Mouse (Mus musculus): Measurements from ENCODE around the gene Fkbp7. TPM values are rescaled to one million over a fixed set of nuclear protein-coding genes. Genes with fewer than 3 reads are reported as not detected.

The Fkbp7 gene
- total and polyA plus RNA-seq, 3 experiments = 1.1 to 1.8 TPM; not detected in 1

DNA sequence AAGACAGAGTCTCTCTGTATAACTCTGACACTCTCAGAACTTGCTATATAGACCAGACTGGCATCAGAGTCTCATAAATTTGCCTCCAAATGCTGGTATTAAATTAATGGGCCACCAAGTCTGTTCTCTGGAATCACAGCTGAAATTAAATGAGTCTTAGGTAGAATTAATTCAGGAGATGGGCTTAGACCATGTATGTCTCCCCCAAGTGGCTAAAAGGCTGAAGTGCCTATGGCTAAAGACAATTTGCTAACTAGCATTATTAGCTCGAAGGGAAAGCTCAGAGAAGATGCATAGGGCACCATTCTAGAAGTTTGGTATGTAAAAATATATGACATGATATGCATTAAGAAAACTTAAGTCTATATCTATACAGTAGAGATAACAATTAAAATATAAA, 54.8 kb downstream of the Fkbp7 start (continued):
- TF ChIP-seq E2F4 (IDR thresholded peaks at IDR 0.05; ENCODE audit: borderline replicate concordance, low read depth, low read length) (no peak), CTCF (IDR thresholded peaks at IDR 0.05 in 2 of 3, conservative IDR thresholded peaks at IDR 0.05 in 1 of 3; ENCODE audit: control insufficient read depth in 1 of 3, insufficient read depth in 1 of 3, low read depth in 2 of 3, low read length in 3 of 3, poor library complexity in 1 of 3, severe bottlenecking in 1 of 3) (peak; percentile 18 to 83 (median 73); a peak in 5 of 6 replicates), ELF1 (IDR thresholded peaks at IDR 0.05; ENCODE audit: low read depth, low read length) (no peak), USF1 (IDR thresholded peaks at IDR 0.05; ENCODE audit: low read depth, low read length) (no peak)

Other genes starting within 250 kb of the Fkbp7 start
- 15.7 and 18.8 TPM in 2 replicates for gene Prkra, start 25.1 kb downstream of the Fkbp7 start, total RNA-seq (2012; rRNA removed)
- gene Prkra, start 25.1 kb downstream of the Fkbp7 start, polyA plus RNA-seq (2012; ENCODE audit: insufficient read depth in 1 of 2, insufficient read length in 2 of 2, low read depth in 1 of 2, low replicate concordance in 2 of 2, missing spikeins in 1 of 2) = 10 to 100 TPM in 1 of 2 experiments, not detected in 1; 21.5 TPM
- not detected in 2 replicates for gene Pjvk, start 24.6 kb downstream of the Fkbp7 start, total RNA-seq (2012; rRNA removed)
- under 1 TPM in 1 of 2 experiments, not detected in 1; 0.07 TPM for gene Pjvk, start 24.6 kb downstream of the Fkbp7 start, polyA plus RNA-seq (2012; ENCODE audit: insufficient read depth in 1 of 2, insufficient read length in 2 of 2, low read depth in 1 of 2, low replicate concordance in 2 of 2, missing spikeins in 1 of 2)
- 15.1 and 20.5 TPM in 2 replicates for gene Plekha3, start 2.2 kb upstream of the Fkbp7 start, total RNA-seq (2012; rRNA removed)
- gene Plekha3, start 2.2 kb upstream of the Fkbp7 start, polyA plus RNA-seq (2012; ENCODE audit: insufficient read depth in 1 of 2, insufficient read length in 2 of 2, low read depth in 1 of 2, low replicate concordance in 2 of 2, missing spikeins in 1 of 2) = 10 to 100 TPM in 1 of 2 experiments, not detected in 1; 23.4 TPM